Mouse (Mus musculus) mouse embryonic stem cell (cell line): ENCODE results near the gene Jazf1.

Experiments
- in situ Hi-C, 2 experiments: fragments of 300-500 bp; cut with MboI; formaldehyde crosslinking; loops; 1 replicate in 1 of 2; 3 replicates in 1 of 2; pipeline ENCODE4 v1.14.3; 2019 to 2020; ENCODE audit warnings: low sequenced_read_pairs in 2 of 2, low pct_unique_long_range_greater_than_20kb in 1 of 2, mixed read lengths in 1 of 2; ENCODE audit not compliant: unreplicated experiment in 1 of 2

The Jazf1 gene

GRCm38 (mm10) chr6:52963840-52964690 is 104.4 kb downstream of the Jazf1 start:
- in situ Hi-C loops, result no loop called here

- in situ Hi-C loops, result no loop called here
Measured at GRCm38 (mm10) chr6:52963430-52963732, 105.0 kb downstream of the Jazf1 start.

- in situ Hi-C loops, result no loop called here
Measured at GRCm38 (mm10) chr6:52962600-52963429, 105.6 kb downstream of the Jazf1 start.

GRCm38 (mm10) chr6:52961660-52962490 is 106.6 kb downstream of the Jazf1 start:
- in situ Hi-C loops, result no loop called here

- in situ Hi-C loops, result no loop called here
Measured at GRCm38 (mm10) chr6:52957730-52958129, 110.7 kb downstream of the Jazf1 start.

- in situ Hi-C loops, result no loop called here
Measured at GRCm38 (mm10) chr6:52956131-52956530, 112.3 kb downstream of the Jazf1 start.

GRCm38 (mm10) chr6:52955304-52955703 is 113.1 kb downstream of the Jazf1 start:
- in situ Hi-C loops, result no loop called here

GRCm38 (mm10) chr6:52954861-52955260 is 113.6 kb downstream of the Jazf1 start:
- in situ Hi-C loops, result no loop called here

GRCm38 (mm10) chr6:52954441-52954840 is 114.0 kb downstream of the Jazf1 start:
- in situ Hi-C loops, result no loop called here

- in situ Hi-C loops, result no loop called here
Measured at GRCm38 (mm10) chr6:52952526-52952900, 115.9 kb downstream of the Jazf1 start.

- in situ Hi-C loops, result no loop called here
Measured at GRCm38 (mm10) chr6:52951871-52952525, 116.4 kb downstream of the Jazf1 start.

GRCm38 (mm10) chr6:52950371-52950770 is 118.1 kb downstream of the Jazf1 start:
- in situ Hi-C loops, result no loop called here

GRCm38 (mm10) chr6:52942534-52942933 is 125.9 kb downstream of the Jazf1 start:
- in situ Hi-C loops, result no loop called here

GRCm38 (mm10) chr6:52942101-52942500 is 126.3 kb downstream of the Jazf1 start:
- in situ Hi-C loops, result no loop called here

- in situ Hi-C loops, result no loop called here
Measured at GRCm38 (mm10) chr6:52937916-52938315, 130.5 kb downstream of the Jazf1 start.

- in situ Hi-C loops, result no loop called here
Measured at GRCm38 (mm10) chr6:52936995-52937394, 131.4 kb downstream of the Jazf1 start.

GRCm38 (mm10) chr6:52934021-52934420 is 134.4 kb downstream of the Jazf1 start:
- in situ Hi-C loops, result no loop called here

GRCm38 (mm10) chr6:52932603-52933178 is 135.7 kb downstream of the Jazf1 start:
- in situ Hi-C loops, result no loop called here
